Mouse (Mus musculus) lung, postnatal 0 days (tissue): ENCODE measurements at regions not wholly inside any gene's neighbourhood (a gene's known extent, or its start where the extent isn't known, plus 50 kb on each side); places are given as distances from the start of the nearest gene placed in this dataset.

Experiments
- CTCF ChIP-seq: IDR thresholded peaks from 2 replicates; pipeline ENCODE4 v1.5.1; 2016; ENCODE audit warnings: antibody characterized with exemption, mild to moderate bottlenecking
- EP300 ChIP-seq: IDR thresholded peaks from 2 replicates; pipeline ENCODE4 v1.6.1; 2016; ENCODE audit warnings: antibody characterized with exemption, mild to moderate bottlenecking, control low read depth

- TF ChIP-seq EP300 (no peak), CTCF (peak; percentile 88)
These were observed 124.1 kb upstream of the Tank start for GRCm38 (mm10) chr2:61454311-61454728.
